Mouse (Mus musculus): ENCODE data around the gene Plac9a.

DNA sequence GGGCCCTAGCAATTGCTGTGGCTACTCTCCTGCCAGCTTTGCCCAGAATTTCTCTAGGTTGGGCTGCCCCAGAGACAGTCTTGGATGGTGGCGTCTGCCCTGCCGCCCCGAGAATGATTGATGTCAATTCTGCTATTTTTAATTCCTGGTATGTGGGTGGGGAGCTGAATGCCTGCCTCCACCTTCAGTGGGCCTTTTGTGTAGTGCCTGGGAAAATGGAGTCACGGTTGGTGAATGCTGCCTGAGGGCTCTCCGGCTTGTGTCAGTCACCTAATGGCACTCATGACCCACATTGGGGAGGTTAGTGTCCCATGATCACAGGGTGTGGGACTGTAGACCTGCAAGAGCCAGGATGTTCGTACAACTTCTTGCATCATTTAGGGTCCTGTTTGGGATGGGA lies 49.6 kb downstream of the Plac9a start:
- TF ChIP-seq GATA1 (IDR thresholded peaks at IDR 0.05; ENCODE audit: borderline replicate concordance, low read length) = no peak
- no peak for TF ChIP-seq FLI1 (IDR thresholded peaks at IDR 0.05; ENCODE audit: low read length)

Data from megakaryocyte, embryonic 14.5 days (primary cell).